Mouse (Mus musculus): ENCODE measurements at regions not wholly inside any gene's neighbourhood (a gene's known extent, or its start where the extent isn't known, plus 50 kb on each side); places are given as distances from the start of the nearest gene placed in this dataset.
A peak's percentile ranks its signal among the peaks of the same experiment; 100 is the strongest.

- DNase-seq, result peak; percentile 8
These were observed 215.8 kb upstream of the Auts2 start for GRCm38 (mm10) chr5:132758941-132759340.

DNA sequence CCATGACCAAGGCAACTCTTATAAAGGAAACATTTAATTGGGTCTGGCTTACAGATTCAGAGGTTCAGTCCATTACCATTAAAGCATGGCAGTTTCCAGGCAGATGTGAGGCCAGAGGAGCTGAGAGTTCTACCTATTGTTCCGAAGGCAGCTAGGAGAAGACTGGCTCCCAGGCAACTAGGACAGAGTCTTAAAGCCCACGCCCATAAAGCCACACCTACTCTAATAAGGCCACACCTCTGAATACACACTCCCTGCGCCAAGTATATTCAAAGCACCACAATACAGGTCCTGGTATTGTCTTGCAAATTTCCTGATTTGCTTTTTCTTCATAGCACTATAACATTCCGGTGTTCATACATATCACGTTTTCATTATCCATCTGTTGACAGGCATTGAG lies 194.8 kb upstream of the Auts2 start:
- DNase-seq, result no peak

DNA sequence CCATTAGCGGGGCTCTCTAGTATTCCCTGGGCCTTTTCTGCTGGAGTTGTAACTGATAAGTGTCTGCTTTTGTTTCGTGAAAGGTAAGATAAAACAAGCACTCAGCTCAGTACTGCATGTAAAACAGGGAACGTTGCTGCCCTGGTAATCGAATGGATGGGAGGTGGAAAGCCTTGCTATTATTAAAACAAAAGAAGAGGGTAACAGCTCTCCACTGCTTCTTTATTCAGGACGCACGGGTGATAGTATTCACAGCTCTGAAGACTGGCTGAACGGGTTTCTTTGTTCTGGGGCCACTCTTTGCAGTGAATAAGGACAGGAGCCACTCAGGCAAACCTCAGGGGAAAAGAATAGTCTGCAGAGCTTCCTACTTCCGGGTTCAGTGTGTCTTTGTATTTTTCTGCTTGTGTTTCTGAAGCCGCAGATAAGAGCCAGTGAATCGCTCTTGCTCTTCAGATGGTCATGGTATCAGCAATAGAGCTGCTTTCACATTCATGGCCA lies 185.6 kb upstream of the Auts2 start:
- no peak for DNase-seq

DNA sequence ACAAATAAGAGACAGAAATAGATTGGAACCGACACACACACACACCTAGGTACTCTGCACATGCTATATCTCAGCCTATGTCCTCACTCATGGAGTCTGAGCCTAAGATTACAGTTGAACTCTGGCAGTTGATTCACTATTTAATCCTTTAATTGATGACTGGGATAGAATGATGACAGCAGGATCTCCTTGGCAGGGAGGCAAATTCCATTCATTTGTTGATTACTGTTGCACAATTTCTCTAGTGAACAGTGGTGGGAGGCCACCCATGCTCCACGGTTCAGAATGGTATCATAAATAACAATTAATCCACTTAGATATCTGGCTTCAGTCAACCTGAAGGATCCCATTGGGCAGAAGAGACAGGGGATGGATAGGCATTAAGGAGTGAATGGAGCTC lies 181.3 kb upstream of the Auts2 start:
- no peak for DNase-seq

DNA sequence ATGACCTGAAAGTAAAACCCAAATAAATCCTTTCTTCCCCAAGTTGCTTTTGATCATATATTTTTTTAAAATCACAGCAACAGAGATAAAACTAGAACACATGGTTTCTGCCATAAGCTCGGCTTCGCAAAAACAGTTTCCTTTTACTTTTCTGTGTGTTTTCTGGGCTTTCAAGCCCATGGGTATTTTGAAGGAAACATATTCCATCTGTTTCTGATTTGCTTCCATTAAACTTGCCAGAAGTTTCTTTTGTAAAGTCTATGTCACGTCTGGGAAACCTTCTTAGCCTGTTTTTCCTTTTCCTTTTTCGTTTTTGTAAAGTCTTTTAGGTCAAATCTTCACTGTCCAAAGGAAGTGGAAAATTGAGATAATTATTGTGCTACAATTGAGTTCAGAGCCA lies 167.2 kb upstream of the Auts2 start:
- DNase-seq, result no peak

- no peak for DNase-seq
These were observed 164.4 kb upstream of the Auts2 start for GRCm38 (mm10) chr5:132707531-132707930.

DNA sequence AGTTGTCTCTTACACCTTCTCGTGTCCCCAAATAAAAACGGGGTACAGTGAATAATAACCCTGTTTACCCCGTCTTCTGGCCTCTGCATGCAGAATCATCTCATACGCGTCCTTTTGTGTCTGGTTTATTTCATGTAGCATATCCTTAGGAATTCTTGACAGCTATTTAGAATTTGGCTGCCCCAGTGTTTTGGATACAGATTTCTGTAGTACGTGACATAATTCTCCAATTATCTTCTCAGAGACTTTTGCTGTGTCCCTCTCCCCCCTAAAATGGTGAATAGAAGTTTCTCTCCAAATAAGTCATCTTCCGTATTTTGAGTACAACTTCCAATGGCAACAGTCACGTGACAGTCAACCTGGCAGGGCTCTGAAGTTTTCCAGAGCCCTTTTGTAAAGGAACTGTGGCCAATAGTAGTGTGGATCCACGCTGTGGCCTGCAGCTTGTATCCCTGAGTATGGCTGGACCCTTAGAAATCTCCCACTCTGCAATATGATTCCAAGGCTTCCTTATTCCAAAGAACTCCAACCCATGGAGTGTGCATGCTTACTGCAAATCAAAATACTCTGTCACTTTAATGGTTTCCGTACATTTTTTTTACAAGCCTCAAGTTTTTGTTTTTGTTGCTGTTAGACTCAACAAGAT lies 160.4 kb upstream of the Auts2 start:
- no peak for DNase-seq

GRCm38 (mm10) chr5:132702573-132702972 lies 159.4 kb upstream of the Auts2 start:
- DNase-seq, result no peak

DNA sequence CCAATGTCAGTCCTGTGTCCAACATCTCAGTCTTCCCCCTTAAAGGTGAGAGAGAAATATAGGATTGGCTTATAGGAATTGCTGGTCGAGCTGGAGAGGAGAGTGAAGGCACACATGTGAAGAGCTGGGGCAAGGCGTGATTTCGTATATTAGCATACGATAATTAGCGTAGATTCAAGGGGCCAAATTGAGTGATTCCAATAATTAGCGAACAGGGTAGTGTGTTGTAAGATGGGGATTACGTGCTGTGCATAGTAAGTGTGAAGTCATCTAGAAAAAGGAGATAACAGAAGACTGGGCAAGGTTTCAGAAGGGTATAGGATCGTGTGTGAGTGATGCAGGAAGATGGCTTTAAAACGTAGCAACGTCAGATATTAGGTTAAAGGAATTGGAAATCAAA lies 147.6 kb upstream of the Auts2 start:
- no peak for DNase-seq

DNA sequence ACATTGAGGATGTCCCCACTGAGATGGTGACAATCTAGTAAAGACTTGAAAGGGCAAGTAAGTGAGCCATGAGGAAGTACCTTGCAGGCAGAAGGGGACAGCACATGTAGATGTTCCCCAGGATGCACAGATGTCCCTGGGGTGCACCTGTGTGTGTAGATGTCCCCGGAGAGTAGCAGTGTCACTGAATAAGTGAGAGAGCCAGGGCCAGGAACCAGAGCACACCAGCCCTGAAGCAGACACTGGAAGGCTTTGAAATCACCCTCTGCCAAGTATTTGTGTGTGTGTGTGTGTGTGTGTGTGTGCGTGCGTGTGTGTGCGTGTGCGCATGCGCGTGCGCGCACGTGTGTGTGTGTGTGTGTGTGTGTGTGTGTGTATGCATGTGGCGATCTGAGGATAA lies 132.1 kb upstream of the Auts2 start:
- no peak for DNase-seq

DNA sequence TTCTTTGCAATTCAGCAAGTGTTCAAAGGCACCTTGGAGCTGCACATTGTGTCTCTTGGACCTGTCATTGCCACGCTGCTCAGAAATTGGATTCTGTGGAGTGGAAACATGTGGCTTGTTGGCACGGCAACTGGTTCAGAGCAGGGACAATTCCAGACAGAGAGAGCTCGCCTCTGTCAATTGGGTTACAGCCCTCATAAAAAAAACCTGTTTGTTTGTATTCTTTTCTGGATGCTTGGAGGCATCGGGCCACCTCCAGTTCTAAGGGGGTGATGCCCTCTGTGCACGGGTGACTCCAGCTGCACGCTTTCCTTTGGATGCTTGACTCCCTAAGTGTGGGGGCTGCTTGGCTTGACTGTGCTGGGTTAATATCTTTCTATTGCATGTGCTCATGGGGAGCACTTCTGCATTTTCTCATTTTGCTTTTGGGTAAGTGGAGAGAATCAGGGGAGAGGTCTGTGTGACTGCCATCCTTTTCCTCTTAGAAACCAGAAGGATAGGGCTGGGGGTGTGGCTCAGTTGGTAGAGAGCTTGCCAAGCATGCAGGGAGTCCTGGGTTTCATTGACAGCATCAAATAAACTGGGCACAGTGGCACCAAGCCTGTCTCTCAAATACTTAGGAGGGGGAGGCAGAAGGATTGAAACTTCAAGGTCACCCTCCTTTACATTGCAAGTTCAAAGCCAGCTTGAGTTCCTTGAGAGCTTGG lies 130.6 kb upstream of the Auts2 start:
- peak; percentile 8 for DNase-seq

DNA sequence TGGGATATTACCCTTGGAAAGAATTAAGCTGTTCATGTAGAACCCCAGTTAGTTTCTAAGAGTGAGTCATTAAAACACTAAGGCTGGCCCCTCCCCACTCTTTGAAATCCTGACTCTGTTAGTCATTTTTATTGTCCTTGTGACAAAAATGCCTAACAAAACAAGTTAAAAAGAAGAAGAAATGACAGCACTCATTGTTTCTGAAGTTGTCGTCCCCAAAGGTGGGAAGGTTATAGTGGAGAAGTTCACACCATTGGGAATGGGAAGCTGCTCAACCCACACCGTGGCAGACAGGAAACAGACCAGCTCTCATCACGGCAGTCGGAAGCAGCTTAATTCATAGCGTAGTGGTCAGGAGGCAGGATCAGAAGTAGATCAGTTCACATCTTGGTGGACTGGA lies 128.4 kb upstream of the Auts2 start:
- no peak for DNase-seq

- no peak for DNase-seq
These were observed 124.2 kb upstream of the Auts2 start for GRCm38 (mm10) chr5:132667316-132667715.

- peak; percentile 55 for DNase-seq
These were observed 118.1 kb upstream of the Auts2 start for GRCm38 (mm10) chr5:132661266-132661665.

GRCm38 (mm10) chr5:132660036-132660435 lies 116.9 kb upstream of the Auts2 start:
- no peak for DNase-seq

DNA sequence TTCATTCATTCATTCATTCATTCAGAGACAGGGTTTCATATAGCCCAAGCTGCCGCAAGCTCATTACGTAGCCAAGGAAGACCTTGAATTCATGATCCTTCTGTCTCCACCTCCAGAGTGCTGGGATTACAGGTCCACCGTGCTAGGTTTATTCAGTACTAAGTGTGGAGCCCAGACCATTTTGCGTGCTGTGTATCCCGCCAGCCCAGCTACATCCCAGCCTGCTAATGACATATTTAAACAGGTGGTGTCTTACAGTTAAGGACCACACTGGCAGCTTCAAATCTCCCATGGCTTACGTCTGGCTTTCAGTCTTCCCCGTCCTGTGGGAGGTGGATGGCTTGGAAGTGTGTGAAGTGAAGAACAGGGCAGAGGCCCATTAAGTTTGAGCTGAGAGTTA lies 111.2 kb upstream of the Auts2 start:
- no peak for DNase-seq

DNA sequence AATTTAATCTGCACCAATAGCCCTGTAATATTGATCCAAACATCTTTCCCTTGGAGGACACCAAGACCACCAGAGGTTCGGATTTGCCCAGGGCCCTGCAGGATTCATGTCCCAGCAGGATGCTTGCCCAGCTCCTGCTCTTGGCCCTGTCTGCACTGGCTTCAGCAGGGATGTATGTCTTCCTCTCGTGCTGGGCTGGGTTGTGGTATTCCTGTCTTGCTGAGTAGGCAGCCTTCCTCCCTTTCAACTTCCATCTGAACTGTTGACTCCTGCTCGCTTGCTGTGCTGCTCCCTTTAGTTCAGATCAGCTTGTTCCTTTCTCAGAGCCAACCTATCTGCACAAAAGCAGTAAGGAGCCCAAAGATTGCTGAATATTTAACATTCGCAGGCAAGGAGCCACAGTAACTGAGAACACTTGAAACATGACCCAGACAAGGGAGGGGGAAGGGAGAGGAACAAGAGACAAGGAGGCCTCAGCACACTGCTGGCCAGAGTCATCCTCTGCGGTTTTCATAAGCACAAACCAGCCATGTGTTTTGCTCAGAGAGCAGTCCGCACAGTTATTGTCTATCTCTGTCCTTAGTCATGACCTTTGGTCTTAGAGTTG lies 110.7 kb upstream of the Auts2 start:
- no peak for DNase-seq

GRCm38 (mm10) chr5:132652201-132652600 lies 109.1 kb upstream of the Auts2 start:
- no peak for DNase-seq

GRCm38 (mm10) chr5:132649771-132650170 lies 106.6 kb upstream of the Auts2 start:
- no peak for DNase-seq

DNA sequence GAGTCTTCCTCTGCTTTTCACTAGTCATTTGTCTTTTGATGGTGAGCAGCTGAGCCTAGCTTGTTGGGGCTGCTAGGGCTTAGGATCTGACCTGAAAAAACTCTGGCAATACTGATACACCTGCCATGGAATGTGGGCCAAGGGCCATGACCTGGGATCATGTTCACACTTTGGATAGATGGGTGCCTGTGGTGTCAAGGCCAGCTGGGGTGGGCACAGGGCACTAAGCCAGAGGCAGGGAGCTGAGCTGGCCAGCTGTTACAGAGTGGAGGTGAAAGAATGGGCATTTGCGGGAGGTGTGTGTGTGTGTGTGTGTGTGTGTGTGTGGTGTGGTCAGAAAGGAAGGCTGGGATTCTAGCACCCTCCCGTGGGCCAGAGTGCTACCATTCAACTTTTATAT lies 105.6 kb upstream of the Auts2 start:
- no peak for DNase-seq

- DNase-seq, result no peak
These were observed 101.6 kb upstream of the Auts2 start for GRCm38 (mm10) chr5:132644646-132645172.

DNA sequence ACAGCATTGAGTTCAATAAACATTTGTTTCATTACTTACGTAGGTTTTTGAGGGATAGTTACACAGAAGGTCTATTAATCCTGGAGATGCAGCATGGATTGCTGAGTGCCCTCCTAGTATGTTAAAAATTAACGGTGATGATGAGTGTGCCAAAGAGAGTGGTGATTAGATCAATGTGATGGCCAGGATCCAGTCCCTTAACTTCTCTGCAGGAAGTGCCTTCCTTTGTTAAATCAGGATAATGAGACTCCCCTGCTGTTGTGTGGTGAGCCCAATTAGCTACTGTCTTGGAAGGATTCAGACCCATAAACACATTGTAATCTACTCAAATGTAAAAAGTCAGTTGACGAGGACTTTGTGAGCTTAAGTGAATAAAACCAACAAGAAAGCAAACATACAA lies 100.1 kb upstream of the Auts2 start:
- DNase-seq, result no peak

DNA sequence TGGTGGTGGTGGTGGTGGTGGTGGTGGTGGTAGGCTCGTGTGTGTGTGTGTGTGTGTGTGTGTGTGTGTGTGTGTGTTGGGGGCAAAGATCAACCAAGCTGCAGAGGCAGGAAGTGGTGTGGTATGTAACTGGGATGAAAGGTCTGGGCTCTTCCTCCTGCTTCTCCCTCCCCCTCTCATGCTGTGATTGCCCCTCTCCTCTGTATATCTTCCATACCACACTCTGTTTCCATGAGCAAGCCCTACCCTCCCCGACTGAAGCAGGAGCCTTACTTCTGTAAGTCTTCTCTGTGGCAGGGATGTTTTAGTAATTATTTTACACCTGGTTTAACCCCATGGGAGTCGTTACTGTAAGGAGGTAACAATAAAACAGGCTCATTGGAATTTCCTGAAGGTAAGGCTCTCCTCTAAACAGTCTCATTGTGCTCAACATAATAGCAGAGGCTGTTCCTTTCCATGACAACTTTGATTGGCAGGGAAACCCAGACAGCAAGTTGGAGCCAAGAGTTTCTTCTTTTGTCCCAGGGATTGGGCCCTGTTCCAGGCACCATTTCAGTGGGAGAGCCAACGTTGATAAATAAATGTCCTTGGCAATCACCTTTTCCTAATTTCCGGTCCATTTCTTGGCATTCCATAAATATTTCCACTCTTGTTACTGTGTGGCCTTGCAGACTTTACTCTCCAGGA lies 90.2 kb upstream of the Auts2 start:
- DNase-seq, result no peak

Measured in cerebellum, adult 11-12 months (tissue).